Mouse (Mus musculus) heart, adult 11 months (tissue): Measurements from ENCODE around the gene St6galnac5.
A peak's percentile ranks its signal among the peaks of the same experiment; 100 is the strongest.

Experiments
- DNase-seq: peaks from one replicate; pipeline ENCODE4 v3.0.0; 2022

Gene St6galnac5

GRCm38 (mm10) chr3:152866035-152866965 is 115.7 kb downstream of the St6galnac5 start:
- DNase-seq, result peak; percentile 83

GRCm38 (mm10) chr3:152861978-152862377 is 120.1 kb downstream of the St6galnac5 start:
- no peak for DNase-seq

GRCm38 (mm10) chr3:152861450-152861849 is 120.6 kb downstream of the St6galnac5 start:
- no peak for DNase-seq

GRCm38 (mm10) chr3:152856095-152856494 is 126.0 kb downstream of the St6galnac5 start:
- DNase-seq, result no peak

GRCm38 (mm10) chr3:152855006-152855614 is 126.9 kb downstream of the St6galnac5 start:
- DNase-seq, result no peak

- peak; percentile 54 for DNase-seq
Measured at GRCm38 (mm10) chr3:152843925-152844324, 138.1 kb downstream of the St6galnac5 start.

- DNase-seq, result no peak
Measured at GRCm38 (mm10) chr3:152842648-152843047, 139.4 kb downstream of the St6galnac5 start.

- DNase-seq, result peak; percentile 54
Measured at GRCm38 (mm10) chr3:152841264-152841663, 140.8 kb downstream of the St6galnac5 start.

GRCm38 (mm10) chr3:152837938-152838337 is 144.1 kb downstream of the St6galnac5 start:
- peak; percentile 45 for DNase-seq

GRCm38 (mm10) chr3:152837407-152837806 is 144.6 kb downstream of the St6galnac5 start:
- DNase-seq, result no peak

- peak; percentile 10 for DNase-seq
Measured at GRCm38 (mm10) chr3:152832436-152832835, 149.6 kb downstream of the St6galnac5 start.

GRCm38 (mm10) chr3:152831974-152832373 is 150.1 kb downstream of the St6galnac5 start:
- peak; percentile 39 for DNase-seq

- DNase-seq, result peak; percentile 33
Measured at GRCm38 (mm10) chr3:152831377-152831776, 150.7 kb downstream of the St6galnac5 start.

GRCm38 (mm10) chr3:152821202-152821601 is 160.8 kb downstream of the St6galnac5 start:
- peak; percentile 79 for DNase-seq

- DNase-seq, result no peak
Measured at GRCm38 (mm10) chr3:152820406-152820805, 161.6 kb downstream of the St6galnac5 start.

GRCm38 (mm10) chr3:152815110-152815509 is 166.9 kb downstream of the St6galnac5 start:
- peak; percentile 50 for DNase-seq

GRCm38 (mm10) chr3:152813905-152814304 is 168.1 kb downstream of the St6galnac5 start:
- DNase-seq, result peak; percentile 23

GRCm38 (mm10) chr3:152799738-152800431 is 182.2 kb downstream of the St6galnac5 start:
- DNase-seq, result peak; percentile 84

GRCm38 (mm10) chr3:152797354-152797753 is 184.7 kb downstream of the St6galnac5 start:
- peak; percentile 9 for DNase-seq

- DNase-seq, result no peak
Measured at GRCm38 (mm10) chr3:152796216-152796615, 185.8 kb downstream of the St6galnac5 start.

- DNase-seq, result peak; percentile 52
Measured at GRCm38 (mm10) chr3:152793006-152793405, 189.0 kb downstream of the St6galnac5 start.

- peak; percentile 70 for DNase-seq
Measured at GRCm38 (mm10) chr3:152792601-152793000, 189.4 kb downstream of the St6galnac5 start.

- peak; percentile 75 for DNase-seq
Measured at GRCm38 (mm10) chr3:152788301-152788953, 193.6 kb downstream of the St6galnac5 start.
